Mouse (Mus musculus): Measurements from ENCODE around the gene Bcam. TPM values are rescaled to one million over a fixed set of nuclear protein-coding genes. Genes with fewer than 3 reads are reported as not detected.

Gene Bcam
- polyA plus RNA-seq, 1 experiment from 2014 or later: 163 TPM

- H3K4me1 ChIP-seq (ENCODE audit: control insufficient read depth, insufficient read depth, low read length): peaks cover 26% of the 10 kb centered on the region
- H3K4me2 ChIP-seq: peak overlapping the region; percentile 68
- H3K27me3 ChIP-seq (ENCODE audit: control insufficient read depth, insufficient read depth, low read length): no peaks in the 10 kb centered on the region; the same call in 1 of the 2 replicates
- H3K9ac ChIP-seq (ENCODE audit: low read depth, low read length): peak overlapping the region; percentile 16; the same call in 1 of the 2 replicates
- peak overlapping the region; percentile 65 for H3K4me3 ChIP-seq (ENCODE audit: low read depth, low read length)
- H3K27ac ChIP-seq (ENCODE audit: low read depth, low read length): no peak overlapping the region
- no peak for ATAC-seq (replicated peaks; ENCODE audit: insufficient number of reproducible peaks, low FRiP score, low TSS enrichment)
- WGBS (ENCODE audit: insufficient replicate concordance): 54% methylated on average over 14 of the region's 14 CpGs
- H3K9me3 ChIP-seq (replicated peaks; ENCODE audit: control insufficient read depth, low read length): no peaks in the 10 kb centered on the region
- peaks cover 3% of the 10 kb centered on the region; the same call in 1 of the 2 replicates for H3K36me3 ChIP-seq (ENCODE audit: control insufficient read depth, insufficient read depth, low read length)
These were observed 2.6 kb downstream of the Bcam start for GRCm38 (mm10) chr7:19768251-19768650.

GRCm38 (mm10) chr7:19764581-19764980 is 6.2 kb downstream of the Bcam start:
- Histone ChIP-seq H3K4me1 (ENCODE audit: control insufficient read depth, insufficient read depth, low read length) (peaks cover 23% of the 10 kb centered on the region), H3K27me3 (ENCODE audit: control insufficient read depth, insufficient read depth, low read length) (no peaks in the 10 kb centered on the region), H3K9me3 (replicated peaks; ENCODE audit: control insufficient read depth, low read length) (no peaks in the 10 kb centered on the region), H3K36me3 (ENCODE audit: control insufficient read depth, insufficient read depth, low read length) (peaks cover 7% of the 10 kb centered on the region; the same call in 1 of the 2 replicates), H3K27ac (ENCODE audit: low read depth, low read length) (no peak overlapping the region), H3K4me2 (no peak overlapping the region), H3K9ac (ENCODE audit: low read depth, low read length) (no peak overlapping the region), H3K4me3 (ENCODE audit: low read depth, low read length) (no peak overlapping the region)
- no peak for ATAC-seq (replicated peaks; ENCODE audit: insufficient number of reproducible peaks, low FRiP score, low TSS enrichment)
- 88% methylated on average over 9 of the region's 9 CpGs for WGBS (ENCODE audit: insufficient replicate concordance)

GRCm38 (mm10) chr7:19763829-19764477 is 6.9 kb downstream of the Bcam start:
- 78% methylated on average over 13 of the region's 13 CpGs for WGBS (ENCODE audit: insufficient replicate concordance)
- Histone ChIP-seq H3K27ac (ENCODE audit: low read depth, low read length) (no peak overlapping the region; the same call in 1 of the 2 replicates), H3K4me1 (ENCODE audit: control insufficient read depth, insufficient read depth, low read length) (peaks cover 17% of the 10 kb centered on the region), H3K9me3 (replicated peaks; ENCODE audit: control insufficient read depth, low read length) (no peaks in the 10 kb centered on the region), H3K4me2 (no peak overlapping the region), H3K27me3 (ENCODE audit: control insufficient read depth, insufficient read depth, low read length) (no peaks in the 10 kb centered on the region), H3K9ac (ENCODE audit: low read depth, low read length) (0 out of 2 replicates have a peak overlapping the region, but pooled peaks have one; percentile 39), H3K4me3 (ENCODE audit: low read depth, low read length) (no peak overlapping the region), H3K36me3 (ENCODE audit: control insufficient read depth, insufficient read depth, low read length) (peaks cover 7% of the 10 kb centered on the region; the same call in 1 of the 2 replicates)
- no peak for ATAC-seq (replicated peaks; ENCODE audit: insufficient number of reproducible peaks, low FRiP score, low TSS enrichment)

GRCm38 (mm10) chr7:19762283-19762682 is 8.5 kb downstream of the Bcam start:
- H3K4me3 ChIP-seq (ENCODE audit: low read depth, low read length): no peak overlapping the region
- ATAC-seq (replicated peaks; ENCODE audit: insufficient number of reproducible peaks, low FRiP score, low TSS enrichment): no peak
- peaks cover 7% of the 10 kb centered on the region for H3K4me1 ChIP-seq (ENCODE audit: control insufficient read depth, insufficient read depth, low read length)
- H3K27ac ChIP-seq (ENCODE audit: low read depth, low read length): peak overlapping the region; percentile 62
- peaks cover 11% of the 10 kb centered on the region; the same call in 1 of the 2 replicates for H3K36me3 ChIP-seq (ENCODE audit: control insufficient read depth, insufficient read depth, low read length)
- no peaks in the 10 kb centered on the region for H3K27me3 ChIP-seq (ENCODE audit: control insufficient read depth, insufficient read depth, low read length)
- H3K9me3 ChIP-seq (replicated peaks; ENCODE audit: control insufficient read depth, low read length): no peaks in the 10 kb centered on the region
- no peak overlapping the region for H3K9ac ChIP-seq (ENCODE audit: low read depth, low read length)
- H3K4me2 ChIP-seq: no peak overlapping the region
- WGBS (ENCODE audit: insufficient replicate concordance): 43% methylated on average over 11 of the region's 11 CpGs

DNA sequence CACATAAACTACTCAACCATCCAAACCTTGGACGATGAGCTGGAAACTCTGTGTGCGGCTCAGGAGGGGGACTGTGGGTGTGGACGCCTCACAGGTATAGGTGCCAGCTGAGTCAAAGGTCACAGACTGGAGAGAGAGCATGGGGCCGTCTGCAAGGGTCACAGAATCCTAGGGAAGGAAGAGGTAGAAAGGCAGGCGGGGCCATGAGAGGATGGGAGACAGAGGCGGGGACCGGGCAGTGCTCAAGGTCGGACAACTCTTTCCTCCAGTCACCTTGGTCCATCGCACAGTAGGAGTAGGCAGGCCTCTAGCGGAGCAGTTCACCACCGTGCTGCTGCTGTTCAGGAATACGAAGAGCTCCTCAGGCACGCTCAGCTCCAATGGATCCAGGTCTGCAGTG is 10.8 kb downstream of the Bcam start:
- no peak overlapping the region for H3K4me3 ChIP-seq (ENCODE audit: low read depth, low read length)
- peaks cover 26% of the 10 kb centered on the region for H3K4me1 ChIP-seq (ENCODE audit: control insufficient read depth, insufficient read depth, low read length)
- no peaks in the 10 kb centered on the region for H3K9me3 ChIP-seq (replicated peaks; ENCODE audit: control insufficient read depth, low read length)
- H3K9ac ChIP-seq (ENCODE audit: low read depth, low read length): no peak overlapping the region
- peaks cover 11% of the 10 kb centered on the region; the same call in 1 of the 2 replicates for H3K36me3 ChIP-seq (ENCODE audit: control insufficient read depth, insufficient read depth, low read length)
- ATAC-seq (replicated peaks; ENCODE audit: insufficient number of reproducible peaks, low FRiP score, low TSS enrichment): no peak
- no peak overlapping the region for H3K27ac ChIP-seq (ENCODE audit: low read depth, low read length)
- no peaks in the 10 kb centered on the region for H3K27me3 ChIP-seq (ENCODE audit: control insufficient read depth, insufficient read depth, low read length)
- no peak overlapping the region for H3K4me2 ChIP-seq
- WGBS (ENCODE audit: insufficient replicate concordance): 77% methylated on average over 13 of the region's 13 CpGs

DNA sequence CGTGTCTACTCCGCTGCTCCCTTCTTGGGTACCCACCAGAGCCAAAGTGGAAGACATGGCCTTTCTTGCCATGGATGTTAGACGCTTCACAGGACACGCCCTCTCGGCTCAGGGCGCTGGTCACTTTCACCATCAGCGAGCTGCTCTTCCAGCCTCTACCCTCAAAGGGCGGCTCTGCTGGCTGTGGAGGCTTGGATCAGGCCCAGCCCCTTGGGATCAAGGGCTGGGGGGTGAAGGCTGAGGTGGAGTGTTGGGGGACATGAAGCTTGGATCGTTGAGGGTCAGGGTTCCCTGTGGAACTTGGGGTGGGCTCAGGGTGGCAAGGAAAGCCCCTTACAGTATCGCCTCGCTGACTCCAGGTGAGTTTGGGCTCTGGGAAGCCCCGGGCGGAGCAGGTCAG is 12.2 kb downstream of the Bcam start:
- 76% methylated on average over 13 of the region's 13 CpGs for WGBS (ENCODE audit: insufficient replicate concordance)
- ATAC-seq (replicated peaks; ENCODE audit: insufficient number of reproducible peaks, low FRiP score, low TSS enrichment): no peak
- H3K9me3 ChIP-seq (replicated peaks; ENCODE audit: control insufficient read depth, low read length): no peaks in the 10 kb centered on the region
- no peak overlapping the region for H3K27ac ChIP-seq (ENCODE audit: low read depth, low read length)
- no peak overlapping the region for H3K9ac ChIP-seq (ENCODE audit: low read depth, low read length)
- H3K36me3 ChIP-seq (ENCODE audit: control insufficient read depth, insufficient read depth, low read length): peaks cover 8% of the 10 kb centered on the region; the same call in 1 of the 2 replicates
- peaks cover 32% of the 10 kb centered on the region for H3K4me1 ChIP-seq (ENCODE audit: control insufficient read depth, insufficient read depth, low read length)
- H3K4me3 ChIP-seq (ENCODE audit: low read depth, low read length): no peak overlapping the region
- no peak overlapping the region for H3K4me2 ChIP-seq
- H3K27me3 ChIP-seq (ENCODE audit: control insufficient read depth, insufficient read depth, low read length): no peaks in the 10 kb centered on the region

- Histone ChIP-seq H3K27ac (ENCODE audit: low read depth, low read length) (peak overlapping the region; percentile 95), H3K36me3 (ENCODE audit: control insufficient read depth, insufficient read depth, low read length) (peaks cover 8% of the 10 kb centered on the region; the same call in 1 of the 2 replicates), H3K27me3 (ENCODE audit: control insufficient read depth, insufficient read depth, low read length) (no peaks in the 10 kb centered on the region), H3K9me3 (replicated peaks; ENCODE audit: control insufficient read depth, low read length) (no peaks in the 10 kb centered on the region), H3K4me2 (peak overlapping the region; percentile 38), H3K4me1 (ENCODE audit: control insufficient read depth, insufficient read depth, low read length) (peaks cover 26% of the 10 kb centered on the region), H3K4me3 (ENCODE audit: low read depth, low read length) (0 out of 2 replicates have a peak overlapping the region, but pooled peaks have one; percentile 11), H3K9ac (ENCODE audit: low read depth, low read length) (peak overlapping the region; percentile 34)
- WGBS (ENCODE audit: insufficient replicate concordance): 42% methylated on average over 23 of the region's 24 CpGs
- ATAC-seq (replicated peaks; ENCODE audit: insufficient number of reproducible peaks, low FRiP score, low TSS enrichment): peak; percentile 76
These were observed 14.7 kb downstream of the Bcam start for GRCm38 (mm10) chr7:19755851-19756786.

DNA sequence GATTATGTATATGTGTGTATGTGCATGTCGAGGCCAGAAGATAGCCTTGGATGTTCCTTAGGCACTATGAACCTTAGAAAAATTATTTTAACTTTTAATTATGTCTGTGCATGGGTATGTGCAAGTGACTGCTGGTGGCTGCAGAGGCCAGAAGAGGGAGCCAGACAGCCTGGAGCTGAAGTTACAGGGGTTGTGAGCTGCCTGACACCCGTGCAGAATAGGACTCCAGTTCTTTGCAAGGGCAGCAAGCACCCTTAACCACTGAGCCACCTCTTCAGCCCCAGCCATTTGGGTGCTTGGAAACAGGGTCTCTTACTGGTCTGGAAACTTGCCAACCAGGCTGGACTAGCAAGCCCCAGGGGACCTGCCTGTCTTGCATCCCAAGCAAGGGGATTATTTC is 15.8 kb downstream of the Bcam start:
- no peak for ATAC-seq (replicated peaks; ENCODE audit: insufficient number of reproducible peaks, low FRiP score, low TSS enrichment)
- peak overlapping the region; percentile 95 for H3K27ac ChIP-seq (ENCODE audit: low read depth, low read length)
- H3K4me2 ChIP-seq: no peak overlapping the region
- H3K9me3 ChIP-seq (replicated peaks; ENCODE audit: control insufficient read depth, low read length): no peaks in the 10 kb centered on the region
- no peaks in the 10 kb centered on the region for H3K27me3 ChIP-seq (ENCODE audit: control insufficient read depth, insufficient read depth, low read length)
- WGBS (ENCODE audit: insufficient replicate concordance): 74% methylated on average over 2 of the region's 2 CpGs
- H3K36me3 ChIP-seq (ENCODE audit: control insufficient read depth, insufficient read depth, low read length): peaks cover 6% of the 10 kb centered on the region; the same call in 1 of the 2 replicates
- H3K4me3 ChIP-seq (ENCODE audit: low read depth, low read length): no peak overlapping the region
- H3K4me1 ChIP-seq (ENCODE audit: control insufficient read depth, insufficient read depth, low read length): peaks cover 33% of the 10 kb centered on the region
- H3K9ac ChIP-seq (ENCODE audit: low read depth, low read length): no peak overlapping the region
